Mouse (Mus musculus) heart, postnatal 0 days (tissue): ENCODE results near the gene Myo3b.

ENCODE experiments used
- CTCF ChIP-seq: IDR thresholded peaks from 2 replicates; pipeline ENCODE4 v1.5.1; 2016; ENCODE audit warnings: antibody characterized with exemption, control low read depth, low read depth
- EP300 ChIP-seq: IDR thresholded peaks from 2 replicates; pipeline ENCODE4 v1.6.1; 2016; ENCODE audit warnings: antibody characterized with exemption, low read depth

DNA sequence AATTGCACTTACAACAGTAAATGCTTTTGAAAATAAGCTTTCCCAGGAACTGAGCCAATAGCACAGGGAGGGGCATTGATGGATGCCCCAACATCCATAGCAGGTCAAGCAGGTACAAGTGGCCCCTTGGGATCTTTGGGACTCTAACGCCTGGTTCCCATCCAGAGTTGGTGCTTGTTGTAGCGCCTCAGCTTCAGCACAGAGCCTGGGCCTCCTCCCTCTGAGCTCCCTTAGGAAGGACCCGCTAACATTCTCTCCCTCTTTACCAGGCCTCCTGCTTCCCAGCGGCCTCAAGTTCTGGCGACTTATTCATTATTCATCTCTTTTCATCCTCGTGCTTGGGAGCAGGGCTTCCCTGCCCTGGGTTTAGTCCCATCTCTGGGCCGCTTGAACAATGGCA is at the start of gene Myo3b:
- TF ChIP-seq EP300 = no peak
- no peak for TF ChIP-seq CTCF
